Mouse (Mus musculus) T-helper 17 cell (primary cell): ENCODE measurements around the gene Ostc.

Source experiments
- in situ Hi-C, 2 experiments: fragments of 300-600 bp; cut with MboI, MseI; formaldehyde crosslinking; loops; 1 replicate in 1 of 2; 2 replicates in 1 of 2; pipeline ENCODE4 v1.15.1; 2025; ENCODE audit warnings: high pct_unique_total_duplicates in 2 of 2

Ostc gene

DNA sequence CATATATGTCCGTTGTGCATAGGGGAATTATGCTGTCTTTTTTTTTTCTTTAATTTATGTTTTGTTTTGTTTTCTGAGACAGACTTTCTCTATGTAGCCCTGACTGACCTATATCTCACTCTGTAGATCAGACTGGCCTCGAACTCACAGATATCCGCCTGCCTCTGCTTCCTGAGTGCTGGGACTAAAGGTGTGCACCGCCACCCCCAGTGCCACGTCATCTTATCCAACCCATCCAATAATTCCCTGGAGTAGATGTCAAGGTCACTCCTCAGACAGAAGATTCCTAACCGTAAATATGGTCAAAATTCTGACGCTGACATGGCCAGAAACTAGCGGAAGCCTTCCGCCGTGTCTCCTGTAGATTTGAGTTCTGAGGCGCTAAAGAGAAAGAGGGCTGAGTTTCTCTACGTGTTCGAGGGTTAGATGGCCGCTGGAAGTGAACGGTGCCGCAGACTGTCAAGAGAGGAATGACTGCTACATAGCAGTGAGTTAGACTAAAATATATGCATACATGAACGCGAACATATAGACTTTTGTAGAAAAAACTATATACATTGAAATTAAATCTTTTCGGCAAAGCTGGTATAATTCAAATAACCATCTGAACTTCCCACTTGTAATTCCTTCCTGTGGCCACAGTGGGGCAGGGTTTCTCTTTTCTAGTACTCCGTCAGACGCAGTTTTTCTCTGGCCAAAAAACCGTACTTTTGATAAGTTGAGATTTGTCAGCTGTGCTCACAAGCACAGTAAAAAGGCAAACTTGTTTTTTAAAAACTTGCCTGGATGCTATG, 5.7 kb upstream of the Ostc start:
- in situ Hi-C loops, result loop anchor here (25.0 kb wide), 2 partner anchors 847 to 878 kb away; partner anchors contain the start of genes Cfi (in 1 of the 2), Gar1 (in 1 of the 2) and Papss1 (in 1 of the 2)

DNA sequence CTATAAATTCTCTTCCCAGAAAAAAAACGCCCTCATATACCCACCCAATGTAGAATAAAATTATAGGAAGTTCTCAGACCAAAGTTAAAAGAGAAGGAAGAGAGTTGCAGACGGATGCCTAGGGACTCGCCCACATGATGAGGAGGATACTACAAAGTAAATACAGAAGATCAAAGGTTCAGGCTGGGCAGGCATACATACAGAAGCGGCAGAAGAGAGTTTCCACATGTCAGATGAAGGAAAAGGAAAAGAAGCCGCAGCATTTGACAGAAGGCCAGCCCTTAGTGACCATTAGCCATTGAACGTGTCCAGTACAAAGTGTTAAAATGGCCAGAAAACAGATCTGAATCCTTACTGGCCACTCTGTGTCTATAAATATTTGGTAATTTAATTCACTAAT, 3.6 kb upstream of the Ostc start:
- in situ Hi-C loops, result loop anchor here (25.0 kb wide), 2 partner anchors 849 to 876 kb away; partner anchors contain the start of genes Cfi (in 1 of the 2), Gar1 (in 1 of the 2) and Papss1 (in 1 of the 2)

DNA sequence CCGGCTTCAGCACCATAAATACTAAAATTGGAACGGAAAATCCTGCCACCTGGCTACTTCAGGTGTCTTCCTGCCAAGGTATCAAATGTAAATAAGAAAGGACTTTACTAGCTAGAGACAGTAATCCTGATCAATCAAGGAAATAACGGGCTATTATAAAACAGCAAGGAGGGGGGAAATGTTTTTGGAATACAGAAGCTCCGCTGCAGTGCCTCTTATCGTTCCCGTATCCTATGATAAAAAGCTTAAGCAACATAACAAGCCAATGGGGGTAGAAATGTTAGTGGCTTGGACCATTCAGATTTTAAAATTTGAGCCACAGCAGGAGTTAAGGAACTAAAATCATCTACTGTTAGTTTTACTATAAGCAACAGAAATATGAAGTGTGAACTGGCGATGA, 859 bp upstream of the Ostc start:
- in situ Hi-C loops, result loop anchor here (25.0 kb wide), 2 partner anchors 852 to 873 kb away; partner anchors contain the start of genes Cfi (in 1 of the 2), Gar1 (in 1 of the 2) and Papss1 (in 1 of the 2)

DNA sequence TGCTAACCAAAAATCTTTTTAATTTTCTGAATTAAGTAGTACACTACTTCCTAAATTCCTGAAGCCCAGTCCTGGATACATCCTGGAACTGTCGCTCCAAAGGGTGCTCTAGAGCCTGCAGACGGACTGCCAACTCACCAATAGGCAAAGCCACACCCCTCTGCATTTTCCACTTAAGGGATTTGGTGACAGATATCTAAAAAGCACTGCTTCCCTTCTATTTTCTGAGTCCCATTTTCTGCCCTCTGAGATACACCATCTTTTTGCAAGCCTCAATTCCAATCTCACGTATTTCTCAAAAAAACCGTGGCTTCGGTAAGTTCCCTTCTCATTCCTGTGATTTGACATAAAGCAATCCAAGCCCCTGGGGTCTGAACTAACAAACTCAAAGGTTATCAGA, 715 bp downstream of the Ostc start:
- in situ Hi-C loops, result loop anchor here (25.0 kb wide), 2 partner anchors 854 to 871 kb away; partner anchors contain the start of genes Cfi (in 1 of the 2), Gar1 (in 1 of the 2) and Papss1 (in 1 of the 2)

DNA sequence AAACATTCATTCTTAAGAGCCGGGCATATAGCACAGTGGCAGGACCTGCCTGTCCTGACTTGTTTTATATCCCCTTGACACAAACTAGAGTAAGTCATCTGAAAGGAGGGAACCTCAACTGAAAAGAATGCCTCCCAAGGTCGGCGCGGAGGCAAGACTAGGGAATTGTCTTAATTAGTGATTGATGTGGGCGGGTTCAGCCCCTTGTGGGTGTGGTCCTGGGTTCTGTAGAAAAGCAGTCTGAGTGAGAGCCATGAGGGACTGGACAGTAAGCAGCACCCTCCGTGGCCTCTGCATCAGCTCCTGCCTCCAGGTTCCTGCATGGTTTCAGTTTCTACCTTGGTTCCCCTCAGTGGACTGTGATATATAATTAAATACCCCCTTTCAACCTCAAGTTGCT, 7.0 kb downstream of the Ostc start:
- in situ Hi-C loops, result loop anchor here (25.0 kb wide), 2 partner anchors 860 to 865 kb away; partner anchors contain the start of genes Cfi (in 1 of the 2), Gar1 (in 1 of the 2) and Papss1 (in 1 of the 2)

DNA sequence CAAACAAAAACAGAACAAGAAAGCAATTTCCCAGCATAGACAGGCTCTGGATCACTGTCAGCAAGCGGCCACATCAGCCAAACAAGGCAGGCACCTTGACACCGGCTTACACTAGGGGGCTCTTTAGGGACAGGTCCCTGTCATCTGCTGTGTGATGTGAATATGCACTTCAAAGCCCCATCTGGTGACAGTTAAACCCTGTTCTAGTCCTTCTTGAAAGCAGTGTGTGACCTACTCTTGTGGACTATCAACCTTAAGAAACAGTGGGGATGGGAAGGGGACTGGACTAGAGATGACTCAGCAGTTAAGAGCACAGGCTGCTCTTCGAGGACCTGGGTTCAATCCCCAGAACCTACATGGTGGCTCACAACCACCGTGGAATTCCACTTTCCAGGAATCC, 11.6 kb downstream of the Ostc start:
- in situ Hi-C loops, result loop anchor here in 1 of 2 experiments (10.0 to 25.0 kb wide), 3 partner anchors 593 to 860 kb away; partner anchors contain the start of genes Casp6, Cfi and Gar1

DNA sequence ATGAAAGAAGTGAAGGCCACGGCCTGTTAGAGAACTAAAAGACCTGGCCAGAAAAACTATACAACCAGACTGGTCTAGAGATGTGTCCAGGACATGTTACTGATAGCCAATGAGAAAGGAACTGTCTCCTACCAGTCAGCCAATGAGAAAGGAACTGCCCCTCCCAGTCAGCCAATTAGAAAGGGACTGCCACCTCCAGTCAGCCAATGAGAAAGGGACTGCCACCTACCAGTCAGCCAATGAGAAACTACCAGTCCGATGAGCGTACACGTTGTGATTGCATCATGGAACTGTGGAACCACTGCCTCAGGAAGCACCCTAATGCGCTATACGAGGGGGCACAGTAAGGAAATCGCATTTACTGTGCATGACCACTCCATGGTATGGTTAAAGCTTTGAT, 14.5 kb downstream of the Ostc start:
- in situ Hi-C loops, result loop anchor here in 1 of 2 experiments (10.0 to 25.0 kb wide), 3 partner anchors 590 to 857 kb away; partner anchors contain the start of genes Casp6, Cfi and Gar1

DNA sequence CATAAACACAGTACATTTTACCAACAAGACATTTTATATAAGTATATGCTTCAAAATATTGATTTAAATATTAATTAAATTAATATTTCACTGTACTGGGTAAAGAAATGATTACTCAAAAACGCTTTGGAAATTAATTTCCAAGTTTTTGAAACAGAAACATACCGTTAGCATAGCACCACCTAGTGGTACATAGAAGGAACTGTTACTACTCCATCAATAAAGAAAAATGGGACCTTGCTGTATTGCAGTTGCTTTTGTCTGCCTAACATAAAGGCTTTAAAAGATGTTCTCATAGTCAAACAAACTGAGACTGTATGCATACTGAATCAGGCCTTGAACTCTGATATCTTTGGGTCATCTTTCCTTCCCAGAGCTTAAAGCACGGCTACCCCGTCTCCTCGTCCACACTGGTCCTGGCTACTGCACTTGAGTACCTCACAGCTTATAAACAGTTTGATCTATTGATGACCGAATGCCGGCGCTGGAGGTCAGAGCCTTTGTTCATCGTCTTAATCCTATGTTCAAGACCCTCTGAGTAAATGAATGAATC, 15.1 kb downstream of the Ostc start:
- in situ Hi-C loops, result loop anchor here in 1 of 2 experiments (10.0 to 25.0 kb wide), 3 partner anchors 589 to 857 kb away; partner anchors contain the start of genes Casp6, Cfi and Gar1

DNA sequence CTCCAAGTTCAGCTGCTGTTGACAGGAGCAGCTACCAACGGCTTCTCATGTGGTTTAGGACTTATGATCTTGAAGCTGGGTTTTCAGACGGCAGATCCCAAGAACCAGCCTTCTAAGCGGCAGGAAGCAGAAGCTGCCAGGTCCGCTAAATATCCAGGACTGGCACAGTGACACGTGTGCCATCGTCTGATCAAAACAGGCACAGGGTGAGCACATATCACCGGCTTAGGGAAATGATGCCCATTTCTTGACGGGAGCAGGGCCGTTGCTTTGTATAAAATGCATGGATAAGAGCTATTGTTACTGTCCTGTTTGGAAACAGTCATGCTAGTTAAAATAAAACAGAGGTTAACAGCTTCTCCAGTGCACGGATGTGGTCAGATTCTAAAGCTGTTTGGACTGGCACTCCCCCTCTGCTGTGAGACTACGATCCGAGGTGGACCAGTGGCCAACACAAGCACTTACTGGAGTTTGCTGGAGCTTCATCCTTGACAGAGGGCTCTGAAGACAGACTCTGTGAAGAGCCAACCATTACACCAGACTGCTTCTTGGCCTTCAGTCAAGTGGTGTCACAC, 17.6 kb downstream of the Ostc start:
- in situ Hi-C loops, result loop anchor here in 1 of 2 experiments (10.0 to 25.0 kb wide), 3 partner anchors 587 to 854 kb away; partner anchors contain the start of genes Casp6, Cfi and Gar1

DNA sequence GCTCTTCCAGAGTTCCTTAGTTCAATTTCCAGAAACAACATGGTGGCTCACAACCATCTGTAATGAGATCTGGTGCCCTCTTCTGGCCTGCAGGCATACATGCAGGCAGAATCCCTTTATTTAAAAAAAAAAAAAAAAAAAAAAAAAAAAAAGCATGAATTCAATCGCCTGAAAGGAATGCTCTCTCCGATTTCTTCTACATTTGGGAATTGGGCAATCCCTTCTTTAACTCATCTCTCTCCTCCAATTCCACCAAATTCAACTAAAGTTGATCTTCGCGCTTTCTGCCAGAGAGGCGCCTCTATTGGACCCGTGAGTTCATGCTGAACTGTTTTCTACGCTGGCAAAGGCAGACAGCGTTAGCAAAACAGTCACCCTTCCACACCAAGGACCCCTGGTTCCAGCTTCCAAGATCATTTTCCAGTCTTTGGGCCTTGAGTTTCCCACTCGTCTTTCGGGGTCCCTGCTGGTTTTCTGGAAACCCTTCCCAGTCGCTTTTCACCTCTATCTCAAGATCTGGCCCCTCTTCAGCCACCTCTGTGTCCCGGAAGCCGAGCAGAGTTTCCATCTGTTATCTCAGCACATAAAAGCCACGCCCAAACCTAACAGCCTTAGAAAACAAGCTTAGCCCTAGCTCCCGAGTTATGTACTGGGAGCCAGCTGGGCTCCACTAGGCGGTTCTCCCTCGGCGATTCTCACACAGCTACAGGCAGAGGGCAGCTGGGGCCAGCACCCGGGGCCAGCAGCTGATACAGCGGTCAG, 18.2 kb downstream of the Ostc start:
- in situ Hi-C loops, result loop anchor here in 1 of 2 experiments (10.0 to 25.0 kb wide), 3 partner anchors 586 to 854 kb away; partner anchors contain the start of genes Casp6, Cfi and Gar1

DNA sequence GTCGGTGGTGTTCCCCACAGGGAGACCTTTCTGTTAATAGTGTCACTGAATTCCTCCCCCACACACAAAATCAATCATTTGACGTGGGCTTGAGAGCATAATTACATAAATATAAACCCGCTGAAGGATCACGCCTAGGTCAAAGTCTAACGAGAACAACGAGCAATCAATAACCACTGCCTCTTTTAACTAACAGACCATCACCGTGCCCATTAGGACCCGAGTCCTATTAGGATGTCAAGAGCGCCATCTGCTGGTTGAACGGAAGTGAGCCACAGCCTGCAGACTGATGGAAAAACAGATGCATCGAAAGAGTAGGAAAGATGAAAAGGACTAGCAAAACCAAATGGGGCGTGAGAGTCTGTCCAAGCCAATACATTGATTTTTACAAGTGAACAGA, 19.6 kb downstream of the Ostc start:
- in situ Hi-C loops, result loop anchor here (5.0 to 25.0 kb wide), 4 partner anchors 585 to 852 kb away; partner anchors contain the start of genes Casp6 (in 1 of the 2), Cfi (in 1 of the 2) and Gar1 (in 1 of the 2)

DNA sequence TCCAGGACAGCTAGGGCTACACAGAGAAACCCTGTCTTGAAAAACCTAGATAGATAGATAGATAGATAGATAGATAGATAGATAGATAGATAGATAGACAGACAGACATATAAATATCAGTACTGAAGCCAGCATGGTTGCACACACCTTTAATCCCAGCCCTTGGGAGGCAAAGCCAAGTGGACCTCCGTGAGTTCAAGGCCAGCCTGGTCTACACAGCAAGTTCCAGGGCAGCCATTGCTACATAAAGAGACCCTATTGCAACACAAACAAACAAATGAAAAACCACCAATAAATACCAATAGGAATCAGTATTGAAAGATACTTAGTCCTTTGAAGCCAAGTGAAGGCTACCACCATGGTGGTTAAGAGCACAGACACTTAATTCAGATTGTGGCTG, 22.2 kb downstream of the Ostc start:
- in situ Hi-C loops, result loop anchor here (5.0 to 25.0 kb wide), 2 partner anchors 590 to 850 kb away; partner anchors contain the start of genes Cfi (in 1 of the 2) and Gar1 (in 1 of the 2)

DNA sequence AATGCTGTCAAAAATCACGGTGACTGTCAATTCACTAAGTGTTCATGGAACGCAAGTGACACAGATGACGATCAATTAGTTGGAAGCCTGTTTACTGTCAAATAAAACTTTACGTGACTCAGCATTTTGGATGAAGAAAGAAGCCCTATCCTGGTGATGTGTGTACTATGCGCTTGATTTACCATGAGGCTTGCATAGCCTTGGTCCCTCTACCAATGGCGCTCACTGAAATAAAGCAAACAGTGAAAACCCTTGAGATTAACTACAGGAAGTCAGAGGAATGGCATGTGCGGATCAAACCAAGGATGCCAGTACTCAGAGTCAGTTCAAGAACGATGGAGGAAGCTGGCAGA, 24.3 kb downstream of the Ostc start:
- in situ Hi-C loops, result loop anchor here (5.0 to 25.0 kb wide), 2 partner anchors 588 to 848 kb away; partner anchors contain the start of genes Cfi (in 1 of the 2) and Gar1 (in 1 of the 2)

DNA sequence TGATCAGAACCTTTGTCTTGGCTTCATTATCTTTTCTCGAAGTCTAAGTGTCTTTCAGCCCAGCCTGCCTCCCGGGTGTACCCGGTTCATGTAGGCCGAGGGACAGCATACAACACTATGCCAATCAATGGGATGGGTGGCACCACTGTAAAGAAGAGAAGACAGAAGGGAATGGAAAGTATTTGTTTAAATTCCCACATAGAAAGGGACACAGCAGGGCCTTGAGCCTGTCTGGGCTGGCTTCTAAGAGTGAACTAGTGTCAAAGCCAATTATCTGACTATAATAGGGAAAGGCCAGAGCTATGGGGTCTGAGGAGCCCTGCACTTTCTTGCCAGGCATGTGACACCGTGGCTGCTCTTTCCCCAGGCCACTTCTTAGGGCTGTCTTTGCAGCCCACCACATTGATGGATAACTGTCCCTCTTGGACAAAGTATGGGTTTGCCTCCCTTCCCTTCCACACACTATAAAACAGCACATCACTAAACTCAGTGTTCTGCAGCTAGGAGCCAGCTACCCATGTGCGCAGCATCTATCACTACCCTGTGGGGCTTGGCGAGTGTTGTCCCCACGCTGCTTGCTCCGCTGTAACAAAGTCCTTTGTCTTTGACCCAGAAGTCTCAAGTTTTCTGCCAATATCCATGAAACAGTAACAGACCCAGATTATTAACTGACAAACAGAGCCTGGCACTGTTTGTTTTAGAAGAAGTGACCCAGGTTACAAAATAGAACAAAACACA, 24.8 kb downstream of the Ostc start:
- in situ Hi-C loops, result loop anchor here (5.0 to 25.0 kb wide), 2 partner anchors 587 to 847 kb away; partner anchors contain the start of genes Cfi (in 1 of the 2) and Gar1 (in 1 of the 2)

DNA sequence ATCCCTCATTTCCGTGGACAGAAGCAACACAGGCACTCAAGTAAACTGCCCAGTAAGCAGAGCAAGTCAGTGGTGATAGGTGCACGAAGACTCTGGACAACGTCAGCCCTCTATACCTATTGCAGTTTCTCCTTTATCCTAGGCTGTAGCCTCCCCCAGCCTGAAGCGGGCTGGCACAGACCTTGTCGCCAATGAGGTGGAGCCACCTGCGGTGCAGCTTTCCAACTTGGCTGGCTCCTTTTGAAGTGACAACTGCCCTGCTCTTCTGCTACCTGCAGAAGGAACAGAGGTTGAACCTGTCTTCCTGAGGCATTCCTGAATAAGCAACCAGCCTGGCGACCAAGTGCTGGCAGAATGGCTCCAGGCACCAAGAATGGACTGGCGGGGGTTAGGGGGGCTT, 25.4 kb downstream of the Ostc start:
- in situ Hi-C loops, result loop anchor here in 1 of 2 experiments (25.0 kb wide), 1 partner anchor 847 kb away; the partner anchor contains the start of genes Cfi and Gar1

DNA sequence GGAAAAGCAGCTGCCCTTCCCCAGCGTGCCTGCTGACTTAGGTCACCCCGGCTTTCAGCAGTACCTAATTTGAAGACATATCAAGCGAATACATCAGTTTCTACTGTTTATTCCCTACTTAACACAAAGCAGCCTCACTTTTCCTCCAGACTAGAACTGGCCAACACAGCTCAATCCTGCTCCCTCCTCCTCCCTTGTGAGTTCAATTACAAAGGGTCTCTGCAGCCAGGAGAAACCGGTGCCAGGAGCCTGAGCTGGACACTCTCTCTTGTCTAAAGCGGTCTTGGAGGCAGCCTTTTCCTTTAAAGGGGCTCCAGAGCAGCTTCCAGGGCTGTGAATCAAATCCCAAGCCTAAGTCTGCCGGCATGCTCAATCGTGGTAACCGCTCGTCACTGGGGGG, 27.1 kb downstream of the Ostc start:
- in situ Hi-C loops, result loop anchor here in 1 of 2 experiments (25.0 kb wide), 1 partner anchor 845 kb away; the partner anchor contains the start of genes Cfi and Gar1

DNA sequence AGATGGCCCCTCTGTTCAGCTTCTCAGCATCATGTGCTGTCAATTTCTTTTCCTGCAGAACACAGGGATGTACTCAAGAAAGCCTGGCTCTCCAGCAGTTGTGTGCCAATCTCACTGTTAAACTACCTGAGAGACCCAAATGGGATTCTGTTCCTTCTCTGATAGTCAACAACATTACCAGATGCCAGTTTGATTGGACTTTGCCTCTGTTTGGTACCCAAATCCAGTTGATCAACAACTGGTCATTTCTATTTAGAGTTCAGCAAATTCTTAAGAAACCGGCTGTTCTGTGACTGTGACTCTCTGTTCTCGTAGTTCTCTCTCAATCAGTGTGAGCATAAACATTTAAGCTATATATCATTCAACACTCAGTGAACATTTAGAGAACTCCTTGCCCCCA, 28.0 kb downstream of the Ostc start:
- in situ Hi-C loops, result loop anchor here in 1 of 2 experiments (25.0 kb wide), 1 partner anchor 844 kb away; the partner anchor contains the start of genes Cfi and Gar1

DNA sequence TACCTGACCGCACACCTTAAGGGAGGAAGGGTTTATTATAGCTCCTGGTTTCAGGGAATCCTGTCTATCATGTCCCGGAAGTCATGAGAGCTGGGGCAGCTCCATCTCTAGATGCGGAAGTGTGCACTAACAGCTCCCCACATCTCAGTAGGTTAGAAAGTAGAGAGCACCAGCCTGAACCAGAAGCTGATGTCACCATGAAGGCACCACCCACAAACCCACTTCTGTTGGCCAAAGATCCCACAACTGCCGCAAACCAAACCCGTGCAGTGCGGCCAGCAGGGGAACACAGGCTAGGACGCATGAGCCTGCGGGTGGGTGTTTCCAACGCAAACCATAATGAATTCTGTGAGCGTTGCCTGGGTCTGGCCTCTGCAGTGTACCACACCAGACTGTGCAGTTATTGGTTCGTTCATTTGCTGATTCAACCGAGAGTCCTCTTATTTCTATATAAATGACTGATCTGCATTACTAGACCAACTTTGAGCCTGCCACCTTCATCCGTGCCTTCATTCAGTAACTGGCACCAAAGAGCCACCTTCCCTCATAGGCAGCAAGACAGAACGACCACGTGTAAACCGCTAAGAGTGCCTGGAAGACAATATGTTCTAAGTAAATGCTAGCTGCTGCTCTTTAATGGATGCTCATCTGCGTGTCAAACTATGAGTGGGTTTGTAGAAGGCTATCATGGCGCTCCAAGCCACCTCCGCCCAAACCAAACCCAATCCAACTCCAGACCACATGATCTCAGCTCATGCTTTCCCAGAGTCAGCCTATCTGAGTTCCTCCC, 31.4 kb downstream of the Ostc start:
- in situ Hi-C loops, result loop anchor here in 1 of 2 experiments (25.0 kb wide), 1 partner anchor 841 kb away; the partner anchor contains the start of genes Cfi and Gar1
